Mouse (Mus musculus) left cerebral cortex, postnatal 36 days (tissue): ENCODE data around the gene Wfdc18. TPM values are rescaled to one million over a fixed set of nuclear protein-coding genes. Genes with fewer than 3 reads are reported as not detected.
A peak's percentile ranks its signal among the peaks of the same experiment; 100 is the strongest.

Experiments
- DNase-seq, 2 experiments: peaks; one replicate each; pipeline ENCODE4 v3.0.0; 2021 to 2022; ENCODE audit warnings: low spot score in 2 of 2, mixed read lengths in 1 of 2
- intact Hi-C: fragments of 180-260 bp; cut with DNase I; formaldehyde crosslinking; loops from one replicate; pipeline ENCODE4 v1.15.1; 2025
- total RNA-seq, 2 experiments: library from RNA; stranded (reverse); gene quantifications; 2 replicates each; pipeline ENCODE4 v1.2.3; 2021

The Wfdc18 gene
- 1 to 10 TPM; 1.2 to 1.4 TPM for total RNA-seq

DNA sequence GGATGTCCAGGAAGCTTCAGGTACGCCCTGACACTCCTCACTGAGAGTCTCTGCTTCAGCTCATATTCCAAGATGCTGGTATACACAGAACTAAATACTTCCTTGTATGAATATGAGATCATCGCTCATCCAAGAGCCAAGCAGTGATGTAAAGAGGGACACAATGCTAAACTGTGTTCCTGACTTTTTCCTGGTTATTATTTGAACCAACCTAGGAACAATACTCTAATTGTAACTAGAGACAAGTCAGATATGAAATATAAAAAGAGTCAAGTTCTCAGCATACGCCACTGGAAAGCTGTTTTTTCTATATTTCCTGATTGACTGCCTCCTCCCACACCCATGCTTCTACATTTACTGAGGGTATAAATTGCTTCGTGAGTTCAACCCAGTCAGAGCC is at the start of gene Wfdc18:
Wfdc18 (plus strand) TSS at position 301 of the 400 bp plus-strand sequence.
- no peak for DNase-seq
- intact Hi-C loops: loop anchor here (1.0 kb wide), 1 partner anchor 21 kb away; no protein-coding TSS in a partner anchor

DNA sequence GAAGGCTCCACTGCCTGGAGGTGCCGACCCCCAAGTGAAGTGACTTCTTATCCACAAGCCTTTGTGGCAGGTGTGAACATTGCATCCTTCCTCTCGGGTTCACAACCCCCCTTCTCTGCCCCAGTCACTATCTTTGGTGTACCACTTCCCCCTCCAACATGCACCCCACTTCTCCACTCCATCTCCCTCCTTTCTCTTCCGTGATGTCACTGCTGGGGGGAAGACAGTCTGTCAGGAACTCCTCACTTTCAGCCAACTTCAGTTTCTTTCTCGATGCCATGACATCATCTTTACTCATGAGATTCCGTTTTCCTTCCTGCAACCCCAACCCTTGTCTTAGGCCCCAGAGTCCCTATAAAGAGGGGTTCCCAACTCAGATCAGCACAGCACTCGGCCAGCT is 46.6 kb upstream of the Wfdc18 start, which contains the start of gene Ccl4:
Ccl4 (plus strand) TSS at position 381 of the 400 bp plus-strand sequence.
- no peak for DNase-seq
- intact Hi-C loops: no loop called here

DNA sequence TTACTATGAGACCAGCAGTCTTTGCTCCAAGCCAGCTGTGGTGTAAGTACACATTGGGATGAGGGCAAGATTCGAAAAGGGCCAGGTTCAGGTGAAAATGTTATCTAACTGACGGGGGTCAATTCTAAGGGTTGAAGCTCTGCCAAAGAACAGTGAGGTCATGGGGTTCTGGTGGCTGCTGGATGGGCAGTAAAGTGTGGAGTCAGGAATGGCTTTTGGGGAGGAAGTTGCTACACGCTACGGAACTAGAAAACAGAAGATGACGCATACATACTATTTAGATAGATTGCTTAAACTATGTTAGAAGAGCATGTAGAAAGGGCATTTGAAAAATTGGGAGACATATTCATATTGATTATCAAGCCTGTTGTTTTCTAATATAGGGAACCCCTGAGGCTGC is 45.3 kb upstream of the Wfdc18 start:
- intact Hi-C loops: no loop called here

DNA sequence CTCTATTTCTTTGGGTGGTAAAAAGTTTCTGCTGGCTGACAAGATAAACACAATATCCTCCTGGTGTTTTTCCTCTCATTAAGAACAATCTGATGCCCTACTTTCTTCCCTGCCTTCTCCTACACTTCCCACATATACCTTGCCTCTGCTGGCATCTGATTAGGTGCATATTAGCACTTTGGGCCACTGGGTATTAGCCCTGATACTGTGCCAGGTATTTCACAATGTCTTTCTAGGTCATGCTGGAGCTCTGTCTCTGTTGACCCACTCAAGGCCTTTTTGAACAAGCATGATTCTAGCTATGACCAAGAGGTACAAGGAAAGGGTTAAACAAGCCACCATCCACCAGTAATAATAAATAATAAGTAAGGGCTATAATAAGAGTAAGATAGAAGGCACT is 37.1 kb upstream of the Wfdc18 start:
- no peak for DNase-seq
- intact Hi-C loops: no loop called here

More for the DNA sequence above, 45.3 kb upstream of the Wfdc18 start:
- DNase-seq: no peak

DNA sequence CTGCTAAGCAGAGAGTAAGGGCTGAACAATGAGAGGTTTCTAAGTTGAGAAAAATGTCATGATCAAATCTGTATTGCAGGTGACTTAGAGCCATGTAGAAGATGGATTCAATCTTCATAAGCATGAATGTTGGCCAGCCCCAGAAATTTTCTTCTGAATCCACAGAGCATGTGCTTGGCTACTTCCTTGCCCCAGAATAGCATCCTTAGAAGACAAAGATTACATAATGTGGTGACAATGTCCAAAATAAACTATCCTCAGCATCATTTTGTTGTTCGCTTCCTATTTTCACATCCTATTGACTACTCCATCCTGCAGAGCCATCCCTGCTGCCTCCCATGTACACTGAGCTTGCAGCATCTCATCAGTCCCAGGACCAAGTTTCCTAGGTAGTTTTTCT is 33.1 kb upstream of the Wfdc18 start:
- DNase-seq: no peak
- intact Hi-C loops: no loop called here

DNA sequence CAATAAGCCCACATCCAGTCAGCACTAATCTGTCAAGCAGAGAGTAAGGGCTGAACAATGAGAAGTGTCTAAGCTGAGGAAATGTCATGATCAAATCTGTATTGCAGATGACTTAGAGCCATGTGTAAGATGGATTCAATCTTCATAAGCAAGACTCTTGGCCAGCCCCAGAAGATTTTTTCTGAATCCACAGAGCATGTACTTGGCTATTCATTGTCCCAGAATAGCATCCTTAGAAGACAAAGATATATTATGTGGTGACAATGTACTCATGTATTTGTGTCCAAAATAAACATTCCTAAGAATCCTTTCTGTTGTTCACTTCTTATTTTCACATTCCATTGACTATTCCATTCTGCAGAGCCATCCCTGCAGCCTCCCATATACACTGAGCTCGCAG is 18.9 kb upstream of the Wfdc18 start:
- DNase-seq: no peak

DNA sequence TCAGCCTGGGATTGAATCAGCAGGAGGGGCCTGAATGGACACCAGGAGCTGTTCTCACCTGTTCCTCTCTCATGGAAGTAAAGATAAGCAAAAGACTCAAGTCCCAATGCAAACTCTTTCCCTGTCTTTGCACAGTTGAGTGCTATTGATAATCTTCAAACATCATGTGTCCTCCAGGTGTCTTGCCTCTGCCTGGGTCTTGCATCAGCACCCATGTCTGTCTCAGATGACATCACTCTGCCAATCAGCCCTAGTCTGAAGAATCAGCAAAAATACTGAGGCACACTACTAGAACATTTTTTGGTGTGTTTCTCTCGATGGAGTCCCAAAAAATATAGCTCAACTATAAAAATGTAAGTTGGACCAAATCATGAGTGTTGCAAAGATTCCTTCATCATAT is 16.8 kb upstream of the Wfdc18 start:
- intact Hi-C loops: no loop called here
- no peak for DNase-seq

More for the DNA sequence above, 18.9 kb upstream of the Wfdc18 start:
- intact Hi-C loops: no loop called here

DNA sequence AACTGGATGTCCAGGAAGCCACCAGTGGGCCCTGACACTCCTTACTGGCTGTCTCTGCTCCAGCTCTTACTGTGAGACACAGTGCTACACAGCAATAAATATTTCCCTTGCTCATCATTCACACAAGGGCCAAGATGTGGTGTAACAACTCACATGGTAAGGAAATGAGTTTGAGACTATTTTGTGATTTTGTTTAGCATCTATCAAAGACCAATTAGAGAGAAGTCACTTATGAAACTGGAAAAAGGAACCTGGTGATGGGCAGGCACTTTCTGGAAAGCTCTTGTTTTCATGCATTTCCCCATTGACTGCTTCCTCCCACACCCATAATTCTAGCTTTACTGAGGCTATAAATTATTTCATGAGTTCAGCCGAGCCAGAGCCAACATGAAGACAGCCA is 5.1 kb upstream of the Wfdc18 start, which contains the start of gene Wfdc17:
Wfdc17 (plus strand) TSS at position 287 of the 400 bp plus-strand sequence.
- intact Hi-C loops: loop anchor here (1.0 kb wide), 1 partner anchor 16 kb away; no protein-coding TSS in a partner anchor
- no peak for DNase-seq

DNA sequence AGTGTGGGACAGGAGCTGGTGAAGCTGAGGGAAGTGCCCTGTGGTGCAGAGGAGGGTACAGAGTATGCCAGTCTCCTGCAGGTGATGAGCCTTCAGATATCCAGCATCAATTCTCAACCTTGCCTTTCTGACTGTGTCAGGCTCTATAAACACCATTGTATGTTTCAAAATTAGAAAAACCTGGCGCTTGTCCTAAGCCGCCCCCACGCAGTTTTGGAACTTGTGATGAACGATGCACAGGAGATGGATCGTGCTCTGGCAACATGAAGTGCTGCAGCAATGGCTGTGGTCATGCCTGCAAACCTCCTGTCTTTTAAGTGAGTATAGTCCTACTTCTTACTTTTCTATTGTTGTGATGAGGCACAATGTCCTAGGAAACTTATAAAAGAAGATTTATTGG is 868 bp downstream of the Wfdc18 start:
- peak in 1 of 2 experiments; percentile 7 for DNase-seq
- intact Hi-C loops: no loop called here

DNA sequence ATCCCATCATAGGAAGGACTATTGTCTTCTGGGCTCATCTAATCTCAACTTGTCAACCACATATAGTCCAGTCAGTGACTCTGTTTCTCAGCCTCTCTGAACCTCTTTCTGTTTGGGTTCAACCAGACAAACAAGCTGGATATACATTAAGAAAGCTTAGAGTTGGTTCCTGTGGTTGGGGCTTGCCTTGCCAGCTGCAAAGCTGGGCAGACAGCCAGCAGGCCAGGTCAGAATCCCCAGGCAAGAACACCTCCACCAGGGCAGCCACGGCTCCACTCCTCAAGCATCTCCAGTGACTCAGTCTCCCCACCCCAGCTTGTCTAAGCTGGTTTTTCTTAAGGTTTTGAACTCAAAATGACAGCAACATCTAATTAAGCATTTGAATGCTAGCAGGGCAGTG is 3.9 kb downstream of the Wfdc18 start:
- intact Hi-C loops: no loop called here

DNA sequence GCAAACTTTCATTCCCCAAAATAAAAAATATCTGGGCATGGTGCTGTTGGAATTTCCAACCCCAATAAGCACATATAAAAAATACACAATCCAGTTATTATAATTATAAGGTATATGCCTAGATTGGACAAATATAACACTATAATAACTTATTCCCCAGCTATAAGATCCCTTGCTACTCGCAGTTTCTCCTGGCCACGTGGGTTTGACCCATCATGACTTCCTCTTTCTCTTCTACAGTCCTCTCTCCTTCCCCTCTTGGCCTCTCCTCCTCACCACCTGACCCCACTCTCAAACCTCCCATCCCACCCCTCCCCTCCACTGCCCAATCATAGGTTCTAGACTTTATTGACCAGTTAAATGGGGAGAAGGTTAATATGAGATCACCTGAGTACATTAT is 5.1 kb downstream of the Wfdc18 start:
- intact Hi-C loops: no loop called here
- no peak for DNase-seq

More for the DNA sequence above, 3.9 kb downstream of the Wfdc18 start:
- DNase-seq: no peak

DNA sequence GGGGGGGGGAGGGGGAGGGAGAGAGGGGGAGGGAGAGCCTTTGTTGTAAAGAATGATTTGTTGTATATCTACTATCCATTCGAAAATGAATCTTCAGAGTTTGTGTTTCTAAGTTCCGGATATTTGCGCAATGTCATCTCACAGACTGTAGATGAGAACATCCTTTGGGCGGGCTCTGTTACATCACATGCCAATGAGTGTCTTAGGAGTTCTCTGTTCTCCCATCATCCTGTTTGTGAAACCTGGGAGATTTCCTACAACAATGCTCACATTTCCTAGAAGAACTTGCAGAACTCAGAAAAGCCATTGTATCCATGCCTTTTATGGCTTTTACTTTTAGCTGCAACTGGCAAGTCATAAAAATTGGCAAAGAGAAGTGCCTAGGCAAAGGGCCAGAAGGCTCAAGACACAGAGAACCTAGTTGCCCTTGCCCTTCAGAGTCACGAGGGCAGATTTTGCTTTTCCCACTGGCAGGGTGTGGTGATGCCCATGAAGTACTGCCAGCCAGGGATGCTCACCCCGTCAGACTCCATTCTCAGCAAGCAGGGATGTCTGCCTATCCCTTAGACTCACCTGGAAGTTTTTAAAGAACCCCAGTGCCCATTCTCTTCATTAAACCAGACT is 8.3 kb downstream of the Wfdc18 start:
- no peak for DNase-seq
- intact Hi-C loops: no loop called here

DNA sequence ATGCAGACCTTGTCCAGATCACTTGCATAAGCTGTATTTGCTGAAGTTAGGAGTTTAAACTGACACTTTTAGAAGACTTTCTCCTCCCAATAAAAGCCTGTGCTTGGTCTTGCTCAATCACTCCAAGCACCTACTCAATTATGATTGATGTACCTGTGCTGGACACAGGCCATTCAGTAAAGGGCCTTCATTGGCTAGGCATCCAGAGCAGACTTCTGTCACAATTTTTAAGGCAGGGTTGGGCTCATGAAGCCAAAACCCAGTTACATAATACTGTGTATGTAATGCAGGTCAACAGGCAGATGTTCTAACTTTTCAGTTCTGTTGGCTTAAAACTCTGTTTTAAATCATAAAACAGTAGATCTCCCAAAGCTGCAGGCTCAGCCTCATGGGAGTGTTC is 12.0 kb downstream of the Wfdc18 start:
- no peak for DNase-seq
- intact Hi-C loops: no loop called here

DNA sequence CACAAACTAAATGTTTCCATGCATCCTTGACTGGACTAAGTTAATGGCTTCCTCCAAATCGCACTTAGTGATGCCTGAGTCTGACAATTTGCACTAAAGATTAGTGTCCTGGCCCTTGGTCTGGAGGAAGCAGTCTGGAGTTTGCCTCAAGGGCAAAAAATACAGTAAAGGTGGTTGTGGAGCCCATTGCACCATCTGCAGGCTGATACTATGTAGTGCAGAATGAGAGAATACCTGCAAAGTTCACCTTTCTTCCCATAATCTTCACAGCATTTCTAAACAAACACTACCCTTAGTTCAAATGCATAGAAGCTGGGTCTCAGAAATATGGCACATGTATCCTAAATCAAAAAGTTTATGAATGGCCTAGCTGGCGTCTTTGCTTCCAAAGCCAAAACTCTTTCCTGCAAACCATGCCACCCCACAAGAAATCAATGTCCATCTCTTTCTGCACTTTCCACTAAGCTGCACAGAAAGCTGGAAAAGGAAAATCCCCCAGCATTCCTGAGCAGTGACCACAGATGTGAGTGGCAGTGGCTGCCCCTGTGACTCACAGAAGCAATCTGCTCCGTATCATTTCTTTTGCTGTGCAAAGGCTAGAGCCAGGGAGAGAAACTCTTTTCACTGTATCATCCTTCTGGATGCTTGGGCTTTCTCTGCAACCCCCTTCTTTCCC is 20.1 kb downstream of the Wfdc18 start:
- intact Hi-C loops: no loop called here
- no peak for DNase-seq

DNA sequence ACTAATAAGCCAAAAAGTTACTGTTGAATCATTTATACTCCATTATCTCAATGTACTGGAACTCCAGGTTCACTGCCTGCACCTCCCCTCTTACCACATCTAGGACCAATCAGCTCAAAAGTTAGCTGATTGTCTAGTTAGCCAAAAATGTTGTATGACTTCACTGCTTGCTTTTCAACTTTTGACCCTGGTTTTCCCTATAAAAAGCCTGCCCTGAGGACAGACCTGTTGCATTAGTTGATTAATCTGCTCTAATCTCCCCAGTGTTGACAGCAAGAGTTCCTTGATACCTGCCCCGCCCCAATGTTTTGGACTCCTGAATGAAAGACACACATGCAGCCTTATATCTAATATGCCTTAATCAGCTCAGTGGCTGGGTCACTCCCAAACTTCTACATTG is 22.3 kb downstream of the Wfdc18 start:
- no peak for DNase-seq
- intact Hi-C loops: no loop called here

DNA sequence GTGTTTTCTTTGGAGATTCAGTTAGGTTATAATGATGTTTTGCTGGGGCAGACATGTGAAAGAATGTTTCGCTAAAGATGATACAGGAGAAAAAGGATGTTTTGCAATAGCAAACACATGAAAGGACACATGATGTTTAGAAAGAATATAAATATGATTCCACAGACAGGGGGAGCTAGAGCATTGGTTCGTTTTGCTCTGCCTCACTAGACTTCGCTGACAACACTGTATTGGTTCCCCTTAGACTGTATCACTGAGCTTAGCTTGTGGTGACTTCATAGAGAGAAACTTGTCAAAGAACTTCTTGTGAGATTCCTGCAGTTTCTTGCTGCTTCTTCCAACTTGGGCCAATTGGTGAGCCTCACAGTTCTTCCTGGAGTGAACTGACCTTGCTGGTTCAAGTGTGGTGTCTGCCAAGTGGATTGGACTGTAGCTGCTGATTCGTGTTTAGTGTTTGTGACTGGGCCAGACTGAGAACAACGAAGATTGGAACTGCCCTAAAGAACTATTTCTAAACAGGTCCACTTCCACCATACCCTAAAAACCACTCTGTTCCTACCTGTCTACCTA is 24.3 kb downstream of the Wfdc18 start:
- DNase-seq: no peak
- intact Hi-C loops: no loop called here

DNA sequence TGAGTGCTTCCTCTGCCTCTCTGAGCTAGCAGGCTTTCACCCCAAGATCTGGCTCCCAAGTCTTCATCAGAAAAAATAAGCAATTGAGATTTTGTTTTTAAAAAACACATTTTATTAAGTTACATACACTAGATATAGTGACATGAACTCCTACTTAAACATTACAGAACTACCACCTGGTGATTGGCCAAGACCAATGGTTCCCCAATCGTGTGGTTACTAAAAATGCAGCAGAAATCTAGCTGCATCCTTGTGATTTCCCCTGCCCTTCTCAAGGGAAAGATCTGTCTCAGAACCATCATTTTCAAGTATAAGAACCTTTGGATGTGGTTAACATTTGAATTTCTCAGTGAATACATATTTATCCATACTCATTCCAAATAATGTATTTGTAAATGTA is 25.4 kb downstream of the Wfdc18 start:
- no peak for DNase-seq
- intact Hi-C loops: no loop called here

DNA sequence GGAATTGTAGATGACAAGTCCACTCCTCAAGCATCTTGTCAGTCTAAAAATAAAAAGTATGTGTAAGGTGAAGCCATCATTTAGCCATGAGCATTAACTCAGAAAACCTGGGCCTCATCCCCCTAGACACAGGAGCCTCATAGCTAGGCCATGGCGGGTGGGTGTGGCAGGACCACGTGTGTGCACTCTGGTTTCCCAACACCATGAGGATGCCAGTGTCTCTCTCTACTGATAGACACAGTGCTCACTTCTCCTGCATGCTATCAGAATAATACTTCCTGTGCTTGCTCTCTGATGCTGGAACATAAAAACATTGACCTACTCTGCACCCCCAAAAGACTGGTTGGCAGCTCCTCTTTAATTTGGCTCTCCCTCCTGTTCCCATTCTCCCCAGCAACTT is 27.1 kb downstream of the Wfdc18 start:
- no peak for DNase-seq
- intact Hi-C loops: loop anchor here (5.0 kb wide), 1 partner anchor 294 kb away; no protein-coding TSS in a partner anchor

DNA sequence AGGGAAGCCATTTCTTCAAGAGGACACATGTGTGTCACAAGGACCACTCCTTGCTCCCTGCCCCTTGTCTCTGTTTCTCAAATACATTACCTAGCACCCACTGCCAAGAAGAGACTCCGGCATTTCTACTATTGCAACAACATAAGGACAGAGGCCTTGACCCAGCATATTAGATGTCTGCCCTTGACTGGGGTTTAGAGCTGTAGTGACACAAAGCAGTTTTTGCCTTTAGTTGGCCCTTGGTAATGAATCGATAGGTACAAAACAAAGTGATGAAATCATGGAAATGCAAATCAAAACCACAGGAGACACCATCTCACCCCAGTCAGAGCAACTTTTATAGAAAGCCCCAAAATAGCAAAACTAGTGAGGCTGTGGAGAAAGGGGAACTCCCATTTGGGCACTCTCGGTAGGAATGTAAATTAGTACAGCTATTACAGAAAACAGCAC is 28.3 kb downstream of the Wfdc18 start:
- intact Hi-C loops: loop anchor here (5.0 kb wide), 1 partner anchor 295 kb away; no protein-coding TSS in a partner anchor

DNA sequence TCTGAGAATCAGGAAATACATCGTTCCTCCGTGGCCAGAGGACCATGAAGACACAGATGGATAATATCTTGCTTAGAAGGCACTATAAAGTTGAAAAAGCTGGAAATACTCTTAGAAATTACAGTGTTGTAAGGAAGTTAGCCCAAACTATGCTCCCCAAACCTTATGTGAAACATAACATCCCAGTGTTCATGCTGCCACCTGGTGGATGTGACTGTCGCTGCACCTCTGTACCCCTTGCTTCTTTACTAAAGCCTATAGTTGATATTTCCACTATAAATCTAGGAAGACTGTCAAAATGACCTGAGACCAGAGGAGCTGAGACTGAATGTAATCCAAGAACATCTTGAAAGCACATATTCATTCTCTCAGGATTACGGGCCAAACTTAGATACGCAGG is 30.4 kb downstream of the Wfdc18 start:
- intact Hi-C loops: loop anchor here (2.0 to 5.0 kb wide), 2 partner anchors 182 to 297 kb away; no protein-coding TSS in a partner anchor
- peak; percentile 66 to 77 for DNase-seq

More for the DNA sequence above, 28.3 kb downstream of the Wfdc18 start:
- DNase-seq: no peak
